Mouse (Mus musculus): ENCODE data around the gene Inf2. TPM values are rescaled to one million over a fixed set of nuclear protein-coding genes. Genes with fewer than 3 reads are reported as not detected.

Gene Inf2
- polyA plus RNA-seq, 1 experiment from 2014 or later = 4.3 TPM

GRCm38 (mm10) chr12:112606998-112607397 lies 18.4 kb downstream of the Inf2 start:
- Histone ChIP-seq H3K4me2 (ENCODE audit: low read length) (no peak overlapping the region), H3K36me3 (ENCODE audit: control insufficient read depth, insufficient read depth, low read length) (peaks cover 10% of the 10 kb centered on the region; the same call in 1 of the 2 replicates), H3K9me3 (ENCODE audit: control insufficient read depth, low read length) (no peaks in the 10 kb centered on the region), H3K9ac (ENCODE audit: low read length) (no peak overlapping the region), H3K27ac (ENCODE audit: low read depth) (no peak overlapping the region), H3K4me1 (replicated peaks; ENCODE audit: control insufficient read depth, insufficient read depth, low read length) (0 out of 2 replicates have a peak, but pooled peaks cover 6% of the 10 kb centered on the region), H3K27me3 (replicated peaks; ENCODE audit: control insufficient read depth, insufficient read depth, low read length) (no peaks in the 10 kb centered on the region), H3K4me3 (ENCODE audit: low read depth, low read length) (no peak overlapping the region)
- WGBS = 83% methylated on average over 6 of the region's 6 CpGs
- DNase-seq (ENCODE audit: low spot score) (no peak), ATAC-seq (replicated peaks; ENCODE audit: low FRiP score, low TSS enrichment, low read depth) (no peak)

- Histone ChIP-seq H3K27me3 (replicated peaks; ENCODE audit: control insufficient read depth, insufficient read depth, low read length) (no peaks in the 10 kb centered on the region), H3K9me3 (ENCODE audit: control insufficient read depth, low read length) (no peaks in the 10 kb centered on the region), H3K27ac (ENCODE audit: low read depth) (no peak overlapping the region), H3K4me1 (replicated peaks; ENCODE audit: control insufficient read depth, insufficient read depth, low read length) (0 out of 2 replicates have a peak, but pooled peaks cover 6% of the 10 kb centered on the region), H3K4me2 (ENCODE audit: low read length) (no peak overlapping the region), H3K36me3 (ENCODE audit: control insufficient read depth, insufficient read depth, low read length) (peaks cover 10% of the 10 kb centered on the region; the same call in 1 of the 2 replicates), H3K4me3 (ENCODE audit: low read depth, low read length) (no peak overlapping the region), H3K9ac (ENCODE audit: low read length) (no peak overlapping the region)
- DNase-seq (ENCODE audit: low spot score) (no peak), ATAC-seq (replicated peaks; ENCODE audit: low FRiP score, low TSS enrichment, low read depth) (no peak)
- 87% methylated on average over 10 of the region's 10 CpGs for WGBS
Measured at GRCm38 (mm10) chr12:112609031-112609430, 20.4 kb downstream of the Inf2 start.

- Histone ChIP-seq H3K4me1 (replicated peaks; ENCODE audit: control insufficient read depth, insufficient read depth, low read length) (peaks cover 23% of the 10 kb centered on the region; the same call in 1 of the 2 replicates), H3K9me3 (ENCODE audit: control insufficient read depth, low read length) (no peaks in the 10 kb centered on the region), H3K4me2 (ENCODE audit: low read length) (no peak overlapping the region), H3K27me3 (replicated peaks; ENCODE audit: control insufficient read depth, insufficient read depth, low read length) (peaks cover 21% of the 10 kb centered on the region), H3K9ac (ENCODE audit: low read length) (no peak overlapping the region), H3K4me3 (ENCODE audit: low read depth, low read length) (no peak overlapping the region), H3K27ac (ENCODE audit: low read depth) (no peak overlapping the region), H3K36me3 (ENCODE audit: control insufficient read depth, insufficient read depth, low read length) (no peaks in the 10 kb centered on the region)
- DNase-seq (ENCODE audit: low spot score) (no peak), ATAC-seq (replicated peaks; ENCODE audit: low FRiP score, low TSS enrichment, low read depth) (no peak)
- WGBS = 42% methylated on average over 9 of the region's 9 CpGs
Measured at GRCm38 (mm10) chr12:112616668-112617067, 28.1 kb downstream of the Inf2 start.

GRCm38 (mm10) chr12:112617184-112617583 lies 28.6 kb downstream of the Inf2 start:
- no peak overlapping the region for H3K27ac ChIP-seq (ENCODE audit: low read depth)
- H3K9ac ChIP-seq (ENCODE audit: low read length) = no peak overlapping the region
- DNase-seq (ENCODE audit: low spot score) (no peak), ATAC-seq (replicated peaks; ENCODE audit: low FRiP score, low TSS enrichment, low read depth) (no peak)
- WGBS = 89% methylated on average over 11 of the region's 11 CpGs
- H3K4me2 ChIP-seq (ENCODE audit: low read length) = no peak overlapping the region
- H3K36me3 ChIP-seq (ENCODE audit: control insufficient read depth, insufficient read depth, low read length) = no peaks in the 10 kb centered on the region
- no peaks in the 10 kb centered on the region for H3K9me3 ChIP-seq (ENCODE audit: control insufficient read depth, low read length)
- no peak overlapping the region for H3K4me3 ChIP-seq (ENCODE audit: low read depth, low read length)
- peaks cover 23% of the 10 kb centered on the region for H3K27me3 ChIP-seq (replicated peaks; ENCODE audit: control insufficient read depth, insufficient read depth, low read length)
- peaks cover 23% of the 10 kb centered on the region; the same call in 1 of the 2 replicates for H3K4me1 ChIP-seq (replicated peaks; ENCODE audit: control insufficient read depth, insufficient read depth, low read length)

- H3K9ac ChIP-seq (ENCODE audit: low read length) = no peak overlapping the region
- H3K4me2 ChIP-seq (ENCODE audit: low read length) = no peak overlapping the region
- peaks cover 23% of the 10 kb centered on the region for H3K27me3 ChIP-seq (replicated peaks; ENCODE audit: control insufficient read depth, insufficient read depth, low read length)
- ATAC-seq (replicated peaks; ENCODE audit: low FRiP score, low TSS enrichment, low read depth) = peak; percentile 21; the same call in 1 of the 2 replicates
- H3K9me3 ChIP-seq (ENCODE audit: control insufficient read depth, low read length) = no peaks in the 10 kb centered on the region
- DNase-seq (ENCODE audit: low spot score) = peak; percentile 75
- H3K4me1 ChIP-seq (replicated peaks; ENCODE audit: control insufficient read depth, insufficient read depth, low read length) = peaks cover 23% of the 10 kb centered on the region; the same call in 1 of the 2 replicates
- H3K27ac ChIP-seq (ENCODE audit: low read depth) = no peak overlapping the region
- no peaks in the 10 kb centered on the region for H3K36me3 ChIP-seq (ENCODE audit: control insufficient read depth, insufficient read depth, low read length)
- WGBS = 13% methylated on average over 8 of the region's 8 CpGs
- no peak overlapping the region for H3K4me3 ChIP-seq (ENCODE audit: low read depth, low read length)
Measured at GRCm38 (mm10) chr12:112617898-112618380, 29.4 kb downstream of the Inf2 start.

GRCm38 (mm10) chr12:112618981-112619685 lies 30.5 kb downstream of the Inf2 start:
- H3K9ac ChIP-seq (ENCODE audit: low read length) = no peak overlapping the region
- H3K9me3 ChIP-seq (ENCODE audit: control insufficient read depth, low read length) = no peaks in the 10 kb centered on the region
- ATAC-seq (replicated peaks; ENCODE audit: low FRiP score, low TSS enrichment, low read depth) (no peak), DNase-seq (ENCODE audit: low spot score) (no peak)
- H3K27ac ChIP-seq (ENCODE audit: low read depth) = no peak overlapping the region
- peaks cover 23% of the 10 kb centered on the region; the same call in 1 of the 2 replicates for H3K4me1 ChIP-seq (replicated peaks; ENCODE audit: control insufficient read depth, insufficient read depth, low read length)
- WGBS = 25% methylated on average over 13 of the region's 13 CpGs
- H3K36me3 ChIP-seq (ENCODE audit: control insufficient read depth, insufficient read depth, low read length) = no peaks in the 10 kb centered on the region
- peaks cover 23% of the 10 kb centered on the region for H3K27me3 ChIP-seq (replicated peaks; ENCODE audit: control insufficient read depth, insufficient read depth, low read length)
- peak overlapping the region; percentile 44; the same call in 1 of the 2 replicates for H3K4me3 ChIP-seq (ENCODE audit: low read depth, low read length)
- H3K4me2 ChIP-seq (ENCODE audit: low read length) = peak overlapping the region; percentile 99

GRCm38 (mm10) chr12:112619686-112620353 lies 31.2 kb downstream of the Inf2 start, which contains the start of gene Adssl1:
TSS of gene Adssl1 (plus strand) at chr12:112620045.
- peak within 1 kb of the TSS; percentile 44 for H3K4me3 ChIP-seq (ENCODE audit: low read depth, low read length)
- peak; percentile 75 for DNase-seq (ENCODE audit: low spot score)
- WGBS = under 1% methylated on average over 55 of the region's 56 CpGs
- no peak within 1 kb of the TSS for H3K27ac ChIP-seq (ENCODE audit: low read depth)
- peaks cover 23% of the 10 kb centered on the region for H3K27me3 ChIP-seq (replicated peaks; ENCODE audit: control insufficient read depth, insufficient read depth, low read length)
- H3K4me2 ChIP-seq (ENCODE audit: low read length) = peak within 1 kb of the TSS; percentile 99
- no peaks in the 10 kb centered on the region for H3K36me3 ChIP-seq (ENCODE audit: control insufficient read depth, insufficient read depth, low read length)
- H3K9me3 ChIP-seq (ENCODE audit: control insufficient read depth, low read length) = no peaks in the 10 kb centered on the region
- peaks cover 23% of the 10 kb centered on the region; the same call in 1 of the 2 replicates for H3K4me1 ChIP-seq (replicated peaks; ENCODE audit: control insufficient read depth, insufficient read depth, low read length)
- ATAC-seq (replicated peaks; ENCODE audit: low FRiP score, low TSS enrichment, low read depth) = peak; percentile 61
- H3K9ac ChIP-seq (ENCODE audit: low read length) = peak within 1 kb of the TSS; percentile 51; the same call in 1 of the 2 replicates

- ATAC-seq (replicated peaks; ENCODE audit: low FRiP score, low TSS enrichment, low read depth) (peak; percentile 33; the same call in 1 of the 2 replicates), DNase-seq (ENCODE audit: low spot score) (no peak)
- Histone ChIP-seq H3K9ac (ENCODE audit: low read length) (peak overlapping the region; percentile 51; the same call in 1 of the 2 replicates), H3K4me2 (ENCODE audit: low read length) (peak overlapping the region; percentile 99), H3K27me3 (replicated peaks; ENCODE audit: control insufficient read depth, insufficient read depth, low read length) (peaks cover 23% of the 10 kb centered on the region), H3K4me1 (replicated peaks; ENCODE audit: control insufficient read depth, insufficient read depth, low read length) (peaks cover 23% of the 10 kb centered on the region; the same call in 1 of the 2 replicates), H3K9me3 (ENCODE audit: control insufficient read depth, low read length) (no peaks in the 10 kb centered on the region), H3K36me3 (ENCODE audit: control insufficient read depth, insufficient read depth, low read length) (no peaks in the 10 kb centered on the region), H3K27ac (ENCODE audit: low read depth) (no peak overlapping the region), H3K4me3 (ENCODE audit: low read depth, low read length) (peak overlapping the region; percentile 44)
- WGBS = 14% methylated on average over 16 of the region's 16 CpGs
Measured at GRCm38 (mm10) chr12:112620354-112621061, 31.9 kb downstream of the Inf2 start.

Data from intestine, embryonic 14.5 days (tissue).